Mouse (Mus musculus): ENCODE measurements around the gene Nyap1.

GRCm38 (mm10) chr5:137715685-137716084 is 25.7 kb downstream of the Nyap1 start:
- TF ChIP-seq POLR2A (IDR thresholded peaks at IDR 0.05; ENCODE audit: borderline replicate concordance, extremely low read depth, low read depth, low read length) = no peak
- no peak for TF ChIP-seq CTCF (IDR thresholded peaks at IDR 0.05; ENCODE audit: insufficient read depth, low read length)

All from lung, adult 2 months (tissue).